Mouse (Mus musculus): ENCODE measurements around the gene Ech1.
A peak's percentile ranks its signal among the peaks of the same experiment; 100 is the strongest.

Gene Ech1

GRCm38 (mm10) chr7:28821261-28821831 lies 3.7 kb upstream of the Ech1 start:
- DNase-seq, result peak; percentile 66

- DNase-seq, result no peak
These were observed 2.5 kb upstream of the Ech1 start for GRCm38 (mm10) chr7:28822556-28822955.

- DNase-seq, result no peak
These were observed 1.8 kb upstream of the Ech1 start for GRCm38 (mm10) chr7:28822993-28823903.

GRCm38 (mm10) chr7:28823932-28824331 lies 1.1 kb upstream of the Ech1 start:
- DNase-seq, result no peak

- DNase-seq, result no peak
These were observed 827 bp downstream of the Ech1 start for GRCm38 (mm10) chr7:28825686-28826401.

- no peak for DNase-seq
These were observed 1.4 kb downstream of the Ech1 start for GRCm38 (mm10) chr7:28826402-28826772.

GRCm38 (mm10) chr7:28827338-28827737 lies 2.3 kb downstream of the Ech1 start:
- peak; percentile 53 for DNase-seq

- no peak for DNase-seq
These were observed 4.8 kb downstream of the Ech1 start for GRCm38 (mm10) chr7:28829821-28830220.

GRCm38 (mm10) chr7:28830981-28831380 lies 6.0 kb downstream of the Ech1 start:
- DNase-seq, result no peak

GRCm38 (mm10) chr7:28831411-28832125 lies 6.6 kb downstream of the Ech1 start:
- DNase-seq, result no peak

GRCm38 (mm10) chr7:28832137-28832536 lies 7.1 kb downstream of the Ech1 start:
- DNase-seq, result no peak

- DNase-seq, result no peak
These were observed 8.8 kb downstream of the Ech1 start, which contains the start of gene Lgals4 for GRCm38 (mm10) chr7:28833723-28834347. Gene Lgals4, plus strand, starts transcription at chr7:28833854.

- DNase-seq, result no peak
These were observed 11.9 kb downstream of the Ech1 start for GRCm38 (mm10) chr7:28836936-28837335.

GRCm38 (mm10) chr7:28838331-28838730 lies 13.3 kb downstream of the Ech1 start:
- DNase-seq, result no peak

- DNase-seq, result no peak
These were observed 22.3 kb downstream of the Ech1 start for GRCm38 (mm10) chr7:28847273-28847672.

GRCm38 (mm10) chr7:28849700-28850236 lies 24.8 kb downstream of the Ech1 start:
- no peak for DNase-seq

GRCm38 (mm10) chr7:28850642-28851041 lies 25.6 kb downstream of the Ech1 start:
- DNase-seq, result no peak

- no peak for DNase-seq
These were observed 34.9 kb downstream of the Ech1 start for GRCm38 (mm10) chr7:28859953-28860352.

- no peak for DNase-seq
These were observed 35.9 kb downstream of the Ech1 start for GRCm38 (mm10) chr7:28860898-28861297.

- peak; percentile 77 for DNase-seq
These were observed 37.9 kb downstream of the Ech1 start for GRCm38 (mm10) chr7:28862817-28863499.

GRCm38 (mm10) chr7:28863540-28863939 lies 38.5 kb downstream of the Ech1 start, which contains the start of gene Lgals7:
Gene Lgals7, plus strand, starts transcription at chr7:28863853.
- no peak for DNase-seq

Measured in right cerebral cortex, postnatal 25 days (tissue).